In the genomic region with DNA sequence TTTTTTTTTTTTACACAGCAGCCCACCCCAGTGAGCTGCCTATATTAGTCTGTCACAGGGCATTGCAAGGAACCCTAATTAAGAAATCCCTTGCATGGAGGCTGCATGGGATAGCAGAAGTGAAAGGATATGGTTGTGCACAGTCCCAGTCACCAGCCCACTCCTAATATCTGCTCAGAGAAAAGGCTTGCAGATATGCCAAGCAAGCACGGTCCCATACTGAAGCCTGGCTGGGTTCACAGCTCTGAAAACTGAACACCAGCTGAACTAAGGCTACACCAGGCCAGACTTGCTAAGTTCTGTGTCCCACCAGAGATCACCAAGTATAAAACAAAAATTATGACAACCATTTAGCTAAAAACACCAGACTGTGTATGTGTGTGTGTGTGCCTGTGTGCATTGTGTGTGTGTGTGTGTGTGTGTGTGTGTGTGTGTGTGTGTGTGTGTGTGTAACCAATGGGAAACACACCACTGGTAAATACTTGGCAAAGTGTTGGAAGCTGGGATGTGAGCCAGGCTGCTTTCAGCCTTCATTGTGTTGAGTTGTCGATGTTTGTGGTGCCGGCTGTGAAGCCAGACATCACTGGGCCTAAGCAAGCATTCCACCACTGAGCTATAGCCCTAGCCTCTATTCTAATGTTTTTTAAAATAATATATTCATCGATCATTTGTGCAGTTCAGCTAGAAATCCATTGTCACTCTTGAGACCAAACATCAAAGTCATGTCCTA, we compare ENCODE assay signal across 11 mouse cellular contexts.
DNase-seq lines count a peak whose midpoint lies in the region; ATAC-seq lines count a peak whose summit lies in the region.
"Had no signal": no experiment of that assay in that cellular context is flagged by ENCODE, and none has a peak within 500 bp of the region (broad histone marks: within the 10 kb centered on the region; RNA-seq: fewer than 3 reads in every experiment).

No protein-coding gene starts in this region.

- H3K4me3 ChIP-seq in embryonic facial prominence, embryonic 14.5 days (ENCODE audit: low read depth, low read length): no peak overlapping the region
- no peak overlapping the region for H3K4me3 ChIP-seq in forebrain, embryonic 15.5 days
- H3K4me3 ChIP-seq: embryonic facial prominence, embryonic 15.5 days; heart, embryonic 13.5 days had no signal

- no peak overlapping the region for H3K4me2 ChIP-seq in embryonic facial prominence, embryonic 14.5 days (ENCODE audit: low read depth, low read length)
- H3K4me2 ChIP-seq in forebrain, embryonic 15.5 days (replicated peaks): no peak overlapping the region
- H3K4me2 ChIP-seq: embryonic facial prominence, embryonic 15.5 days; heart, embryonic 13.5 days had no signal

- no peak overlapping the region for H3K9ac ChIP-seq in embryonic facial prominence, embryonic 14.5 days (ENCODE audit: low read depth, low read length)
- H3K9ac ChIP-seq in forebrain, embryonic 15.5 days (replicated peaks): no peak overlapping the region
- H3K9ac ChIP-seq: embryonic facial prominence, embryonic 15.5 days; heart, embryonic 13.5 days; liver, embryonic 14.5 days had no signal

- no peak for ATAC-seq in embryonic facial prominence, embryonic 14.5 days (ENCODE audit: low read depth)
- peak; percentile 78 for ATAC-seq in forebrain, embryonic 15.5 days (replicated peaks)
- ATAC-seq in erythroid progenitor cell, adult 5-6 weeks (replicated peaks; ENCODE audit: low FRiP score, poor library complexity, severe bottlenecking): no peak

- H3K9me3 ChIP-seq in embryonic facial prominence, embryonic 14.5 days (ENCODE audit: control insufficient read depth, low read length): no peaks in the 10 kb centered on the region
- H3K9me3 ChIP-seq in forebrain, embryonic 15.5 days: no peaks in the 10 kb centered on the region
- H3K9me3 ChIP-seq: embryonic facial prominence, embryonic 15.5 days; heart, embryonic 13.5 days had no signal

- no peaks in the 10 kb centered on the region for H3K36me3 ChIP-seq in embryonic facial prominence, embryonic 14.5 days (ENCODE audit: control insufficient read depth, insufficient read depth, low read length)
- H3K36me3 ChIP-seq in forebrain, embryonic 15.5 days: no peaks in the 10 kb centered on the region
- H3K36me3 ChIP-seq: embryonic facial prominence, embryonic 15.5 days; heart, embryonic 13.5 days had no signal

- H3K27me3 ChIP-seq in embryonic facial prominence, embryonic 14.5 days (replicated peaks; ENCODE audit: control insufficient read depth, insufficient read depth, low read length): no peaks in the 10 kb centered on the region
- H3K27me3 ChIP-seq in forebrain, embryonic 15.5 days: peaks cover 8% of the 10 kb centered on the region
- H3K27me3 ChIP-seq: embryonic facial prominence, embryonic 15.5 days; heart, embryonic 13.5 days had no signal

- peak; percentile 59 for DNase-seq in layer of hippocampus, adult 11-12 months (ENCODE audit: low spot score)
- no peak for DNase-seq in layer of hippocampus, adult 9-10 months (ENCODE audit: low spot score)
- DNase-seq in embryonic facial prominence, embryonic 14.5 days (ENCODE audit: low spot score): peak; percentile 79
- DNase-seq in lung, postnatal 4 days: peak; percentile 42 to 62
- no peak for DNase-seq in thymus, postnatal 0 days (ENCODE audit: low spot score)
- DNase-seq in urinary bladder, adult 2 months (ENCODE audit: low spot score): no peak

- no peaks in the 10 kb centered on the region for H3K4me1 ChIP-seq in embryonic facial prominence, embryonic 14.5 days (ENCODE audit: control insufficient read depth, insufficient read depth, low read length)
- peaks cover 29% of the 10 kb centered on the region for H3K4me1 ChIP-seq in forebrain, embryonic 15.5 days

- WGBS in embryonic facial prominence, embryonic 14.5 days: 68% methylated on average over 4 of the region's 4 CpGs
- WGBS in forebrain, embryonic 15.5 days: 25% methylated on average over 4 of the region's 4 CpGs

- H3K27ac ChIP-seq in embryonic facial prominence, embryonic 14.5 days (replicated peaks; ENCODE audit: low read depth, low read length): no peak overlapping the region
- H3K27ac ChIP-seq in forebrain, embryonic 15.5 days (replicated peaks): peak overlapping the region; percentile 58
- H3K27ac ChIP-seq: embryonic facial prominence, embryonic 15.5 days; heart, embryonic 13.5 days; liver, embryonic 14.5 days had no signal

Comparison
In these comparisons a context has a peak if more than half of its experiments do, and no peak if none do; other contexts are left out.
1. DNase-seq: peak in layer of hippocampus, adult 11-12 months (single experiment), embryonic facial prominence, embryonic 14.5 days (single experiment) and lung, postnatal 4 days (2 of 2); none in layer of hippocampus, adult 9-10 months (single experiment), thymus, postnatal 0 days (single experiment) and urinary bladder, adult 2 months (single experiment).